Mouse (Mus musculus) layer of hippocampus, adult 2 months (tissue): ENCODE measurements at regions not wholly inside any gene's neighbourhood (a gene's known extent, or its start where the extent isn't known, plus 50 kb on each side); places are given as distances from the start of the nearest gene placed in this dataset.
"Not testable (repeated sequence)": the region's sequence is repeated elsewhere in the genome, so short reads cannot be mapped to it uniquely, and the experiment has no call there.

Experiments
- DNase-seq, 2 experiments: peaks; one replicate each; pipeline ENCODE4 v3.0.0; 2022; ENCODE audit warnings: low spot score in 2 of 2
- H3K27ac ChIP-seq: fragments of 200-600 bp; 2 replicates; pipeline ENCODE4 v1.8.1; 2022
- H3K4me3 ChIP-seq: fragments of 200-600 bp; 2 replicates; pipeline ENCODE4 v1.8.1; 2022; ENCODE audit warnings: mild to moderate bottlenecking
- CTCF ChIP-seq: fragments of 200-600 bp; conservative IDR thresholded peaks from 2 replicates; pipeline ENCODE4 v1.8.1; 2022; ENCODE audit warnings: antibody characterized with exemption, mild to moderate bottlenecking, moderate library complexity

DNA sequence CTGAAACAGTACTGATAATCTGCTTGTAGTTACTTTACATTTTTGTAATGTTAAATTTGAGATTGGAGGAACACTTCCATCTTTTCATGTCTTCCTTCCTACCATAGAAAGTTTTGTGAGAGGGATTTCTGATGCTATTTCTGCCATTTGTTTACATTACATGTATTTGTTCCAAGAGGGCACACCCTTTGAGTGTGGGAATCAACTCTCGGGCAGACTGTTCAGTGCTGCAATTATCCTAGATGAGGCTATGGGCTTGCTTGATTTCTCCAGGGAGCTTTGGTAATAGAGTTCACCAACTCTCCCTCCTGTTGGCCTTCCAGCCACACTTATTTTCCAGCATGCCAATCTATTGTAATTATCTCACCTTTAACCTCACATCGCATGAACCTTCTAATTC lies 52.4 kb downstream of the Gm13691 start:
- DNase-seq = no peak
- Histone ChIP-seq H3K4me3 (no peak overlapping the region), H3K27ac (no peak overlapping the region)
- no peak for TF ChIP-seq CTCF

DNA sequence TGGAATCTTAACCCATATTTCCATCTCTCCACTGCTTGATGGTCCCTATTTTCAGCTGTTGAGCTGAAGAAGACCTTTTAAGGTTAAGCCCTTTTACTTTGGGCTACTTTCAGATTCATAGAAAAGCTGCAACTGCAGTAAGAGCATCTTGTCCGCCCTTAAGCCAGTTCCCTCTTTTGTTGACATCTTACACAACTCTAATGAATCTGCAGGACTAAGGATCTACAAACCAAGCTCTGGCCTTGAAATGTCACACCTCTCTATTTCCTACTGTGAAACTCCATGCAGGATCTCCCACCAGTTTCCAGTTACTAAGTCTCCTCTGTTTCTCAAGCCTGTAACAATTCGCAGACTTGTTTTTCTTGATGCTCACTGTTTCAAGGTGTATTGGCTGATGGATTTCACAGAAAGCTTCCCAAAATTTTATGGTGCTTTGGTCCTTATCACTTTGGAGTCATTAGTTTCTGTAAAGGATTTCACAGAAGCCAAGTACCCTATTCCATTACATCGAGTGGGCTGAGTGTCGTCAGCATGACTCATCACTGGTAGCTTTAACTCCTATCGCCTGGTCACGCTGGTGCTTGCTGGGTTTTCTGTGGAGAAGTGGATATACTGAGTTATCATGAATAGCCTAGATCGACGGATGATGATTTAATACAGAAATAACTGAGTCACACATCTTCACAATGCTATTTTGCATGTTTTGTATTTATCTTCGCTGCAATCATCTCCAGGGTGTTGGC lies 58.2 kb downstream of the Gm13691 start:
- Histone ChIP-seq H3K27ac (no peak overlapping the region), H3K4me3 (no peak overlapping the region)
- no peak for DNase-seq
- no peak for TF ChIP-seq CTCF

DNA sequence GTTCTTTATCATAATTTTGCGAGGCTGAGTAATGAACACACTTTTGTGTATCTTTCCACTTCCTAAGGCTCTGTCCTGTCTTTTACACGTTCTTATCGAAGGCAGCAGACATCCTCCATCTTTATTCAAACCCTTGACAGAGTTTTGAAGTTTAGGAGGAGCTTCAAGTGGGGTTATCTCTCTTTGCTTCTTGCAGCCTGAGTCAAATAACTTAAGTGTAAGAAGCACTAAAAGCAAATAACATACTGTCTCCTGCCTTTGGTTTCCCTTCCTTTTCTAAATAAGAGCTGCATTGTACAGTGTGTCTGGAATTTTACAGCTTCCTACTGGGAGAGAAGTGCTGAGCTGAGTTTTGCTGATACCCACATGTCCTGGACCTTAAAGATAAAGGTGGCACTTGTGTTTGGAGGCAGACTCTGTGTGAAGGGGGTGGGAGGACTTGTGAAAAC lies 61.6 kb downstream of the Gm13691 start:
- DNase-seq = no peak
- Histone ChIP-seq H3K27ac (no peak overlapping the region), H3K4me3 (no peak overlapping the region)
- TF ChIP-seq CTCF = no peak

DNA sequence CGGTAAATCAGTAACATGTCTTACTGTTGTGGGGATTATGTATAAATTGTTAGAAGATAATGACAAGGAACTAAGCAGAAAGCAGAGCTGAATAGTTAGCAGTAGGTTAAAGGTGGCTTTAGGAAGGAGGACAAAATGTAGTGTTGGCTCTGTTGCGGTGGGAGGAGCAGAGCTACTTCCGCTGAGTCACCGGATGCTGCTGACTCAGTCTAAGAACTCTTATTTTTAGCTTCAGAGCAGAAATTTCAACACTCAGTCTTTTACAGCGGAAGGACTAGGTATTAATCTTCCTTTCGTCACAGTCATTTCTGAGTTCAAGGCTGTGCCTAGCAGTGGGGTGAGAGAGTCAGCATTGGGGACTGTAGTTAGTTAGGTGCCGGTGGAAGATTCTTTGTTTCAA lies 68.9 kb downstream of the Gm13691 start:
- TF ChIP-seq CTCF = no peak
- DNase-seq = no peak
- Histone ChIP-seq H3K4me3 (no peak overlapping the region), H3K27ac (no peak overlapping the region)

DNA sequence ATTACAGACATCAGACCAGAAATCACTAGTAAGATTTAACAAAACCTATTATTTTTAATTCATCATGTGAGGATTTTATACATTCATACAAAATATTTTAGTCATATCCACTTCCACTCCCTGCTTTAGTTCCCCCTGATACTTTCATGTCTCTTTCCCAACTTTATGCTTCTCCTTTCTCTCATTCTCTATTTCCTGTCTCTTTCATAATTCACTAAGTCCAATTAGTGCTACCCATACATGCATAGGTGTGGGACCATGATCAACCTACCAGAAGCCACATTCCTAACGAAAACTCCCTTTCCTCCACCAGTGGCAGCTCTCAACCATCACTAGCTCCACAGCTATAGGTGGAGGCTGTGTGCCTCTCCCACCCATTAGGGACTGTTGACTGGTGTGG lies 70.9 kb downstream of the Gm13691 start:
- no peak for DNase-seq
- no peak for TF ChIP-seq CTCF
- Histone ChIP-seq H3K27ac (no peak overlapping the region), H3K4me3 (no peak overlapping the region)

DNA sequence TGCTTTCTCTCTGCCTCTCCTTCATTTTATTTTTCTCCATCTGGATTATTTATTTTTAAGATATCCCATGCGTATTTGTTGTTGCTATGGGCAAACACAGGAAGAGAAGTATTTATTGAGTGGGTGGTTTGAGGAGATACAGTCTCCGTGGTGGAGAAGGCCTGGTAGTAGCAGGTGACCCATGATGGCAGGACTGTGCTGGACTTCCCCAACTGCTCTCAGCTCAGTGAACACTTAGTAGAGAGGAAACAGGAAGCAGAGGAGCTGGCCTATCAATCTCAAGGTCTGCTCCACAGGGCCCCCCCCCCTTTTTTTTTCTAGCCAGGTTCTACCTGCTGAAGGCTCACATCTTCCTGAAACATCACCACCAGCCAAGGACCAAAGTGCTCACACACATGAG lies 74.0 kb downstream of the Gm13691 start:
- no peak for TF ChIP-seq CTCF
- no peak overlapping the region for H3K27ac ChIP-seq
- no peak for DNase-seq
- no peak overlapping the region for H3K4me3 ChIP-seq

DNA sequence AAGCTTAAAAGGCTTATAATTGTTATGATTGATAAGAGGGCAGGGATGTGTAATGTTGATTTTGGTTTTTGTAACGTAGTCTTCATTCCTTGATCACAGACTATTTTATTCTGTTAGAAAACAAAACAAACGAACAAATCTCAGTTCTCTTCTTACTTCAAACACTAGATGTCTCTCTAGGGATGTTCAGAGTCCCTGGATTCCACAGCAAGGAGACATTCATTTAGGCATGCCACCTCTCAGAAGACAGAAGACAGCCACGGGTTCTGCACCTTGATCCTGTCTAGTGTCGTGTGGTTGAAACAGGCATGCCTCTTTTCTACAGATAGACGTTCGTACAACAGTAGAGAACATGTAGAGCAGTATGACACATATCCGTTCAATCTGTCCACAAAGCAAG lies 74.7 kb downstream of the Gm13691 start:
- peak in 1 of 2 experiments; percentile 7 for DNase-seq
- no peak overlapping the region for H3K4me3 ChIP-seq
- TF ChIP-seq CTCF = peak; percentile 78
- H3K27ac ChIP-seq = no peak overlapping the region

DNA sequence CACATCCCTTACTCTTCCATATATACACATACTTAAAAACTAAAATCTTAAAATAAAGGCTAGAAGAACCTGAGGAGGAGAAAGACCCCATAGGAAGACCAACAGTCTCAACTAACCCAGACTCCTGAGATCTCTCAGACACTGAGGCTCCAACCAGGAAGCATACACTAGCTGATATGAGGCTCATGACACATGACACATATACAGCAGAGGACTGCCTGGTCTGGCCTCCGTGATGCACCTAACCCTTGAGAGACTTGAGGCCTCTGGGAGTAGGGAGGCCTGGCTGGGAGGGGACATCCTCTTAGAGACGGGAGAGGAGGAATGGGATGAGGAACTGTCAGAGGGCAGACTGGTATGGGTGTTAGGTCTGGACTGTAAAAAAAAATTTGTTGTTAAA lies 75.4 kb downstream of the Gm13691 start:
- TF ChIP-seq CTCF = no peak
- H3K4me3 ChIP-seq = no peak overlapping the region
- no peak overlapping the region for H3K27ac ChIP-seq
- DNase-seq = no peak

DNA sequence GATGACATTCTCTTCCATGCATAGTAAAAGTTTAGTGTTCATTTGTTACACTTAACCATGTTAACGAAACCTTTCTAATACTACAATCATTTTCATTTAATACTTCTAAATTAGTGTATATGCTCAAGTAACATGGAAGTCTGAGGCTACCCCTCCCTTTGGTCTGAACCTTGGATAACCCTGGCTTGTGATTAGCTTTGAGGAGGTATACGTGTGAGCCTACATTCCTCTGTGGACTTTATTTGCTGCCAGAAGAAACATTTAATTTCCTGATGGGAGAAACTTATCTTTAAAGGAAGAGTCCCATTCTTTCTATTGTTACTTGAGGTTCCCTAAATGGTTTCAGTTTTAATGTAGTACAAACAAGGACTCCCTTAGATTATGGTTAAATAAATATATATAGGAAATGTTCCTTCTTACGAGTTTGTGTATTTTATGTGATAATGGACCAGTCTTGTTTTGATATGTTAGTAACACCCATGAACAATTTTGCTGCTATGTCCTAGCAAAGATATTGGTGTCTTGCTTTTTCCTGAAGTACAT lies 75.9 kb downstream of the Gm13691 start:
- no peak for DNase-seq
- no peak for TF ChIP-seq CTCF
- Histone ChIP-seq H3K27ac (no peak overlapping the region), H3K4me3 (no peak overlapping the region)

DNA sequence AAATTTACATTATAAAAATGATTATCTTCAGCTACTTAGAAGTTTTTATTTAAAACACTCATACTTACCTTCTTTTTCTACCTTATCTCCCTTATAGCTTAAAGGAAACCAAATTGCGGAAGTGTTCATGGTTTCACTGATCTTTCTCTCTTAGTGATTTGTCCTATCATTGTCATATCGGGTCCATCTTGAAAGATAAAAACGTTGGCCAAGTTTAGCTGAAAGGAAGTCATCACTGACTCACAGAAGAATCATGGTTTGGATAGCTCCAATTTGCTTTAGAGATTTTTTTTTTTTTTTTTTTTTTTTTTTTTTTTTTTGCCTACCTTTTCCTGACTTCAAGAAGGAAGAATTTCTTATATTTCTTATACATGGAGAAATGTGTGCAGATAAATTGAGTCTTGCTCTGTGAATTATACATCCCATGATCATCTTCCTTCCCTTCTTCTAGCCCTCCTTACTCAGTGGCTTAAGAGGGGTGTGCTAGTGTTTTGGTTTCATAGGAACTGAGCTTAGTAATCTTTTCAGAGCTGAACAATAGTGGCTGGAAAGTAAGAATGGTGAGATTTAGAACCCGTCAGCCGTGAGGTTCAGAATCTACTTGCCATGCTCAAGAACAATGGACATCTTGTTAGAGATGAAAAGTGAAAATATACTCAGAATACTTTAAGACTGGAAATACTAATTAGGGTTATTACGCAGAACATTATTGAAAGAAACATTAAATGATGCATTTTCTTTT lies 76.6 kb downstream of the Gm13691 start:
- DNase-seq = no peak
- TF ChIP-seq CTCF = no peak
- Histone ChIP-seq H3K4me3 (no peak overlapping the region), H3K27ac (no peak overlapping the region)

DNA sequence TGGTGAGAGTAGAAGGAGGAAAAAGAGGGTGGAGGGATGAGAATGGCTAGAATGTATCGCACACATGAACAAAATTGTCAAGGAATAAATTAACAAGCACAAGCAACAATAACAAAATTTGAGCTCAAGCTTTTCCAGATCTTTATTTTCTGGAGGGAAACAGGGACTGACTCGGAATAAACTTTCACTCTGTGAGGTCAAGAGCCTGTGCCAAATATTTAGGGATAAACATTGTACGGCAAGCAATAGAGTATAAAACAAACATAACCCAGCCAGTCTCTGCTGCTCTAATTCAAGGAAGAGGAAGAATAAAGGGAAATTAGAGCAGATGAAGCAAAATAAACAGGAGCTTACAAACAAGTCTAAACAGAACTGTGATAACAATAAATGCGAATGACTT lies 78.3 kb downstream of the Gm13691 start:
- no peak for DNase-seq
- no peak for TF ChIP-seq CTCF
- Histone ChIP-seq H3K27ac (no peak overlapping the region), H3K4me3 (no peak overlapping the region)

DNA sequence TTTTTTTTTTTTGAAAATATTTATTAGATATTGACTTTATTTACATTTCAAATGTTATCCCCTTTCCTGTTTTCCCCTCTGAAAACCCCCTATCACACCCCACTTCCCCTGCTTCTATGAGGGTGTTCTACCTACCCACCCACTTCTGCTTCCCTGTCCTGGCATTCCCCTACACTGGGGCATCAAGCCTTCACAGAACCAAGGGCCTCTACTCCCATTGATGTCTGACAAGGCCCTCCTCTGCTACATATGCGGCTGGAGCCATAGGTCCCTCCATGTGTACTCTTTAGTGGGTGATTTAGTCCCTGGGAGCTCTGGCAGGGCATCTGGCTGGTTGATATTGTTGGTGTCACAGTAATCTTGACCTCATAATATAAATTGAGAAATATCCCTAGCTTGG lies 79.1 kb downstream of the Gm13691 start:
- H3K4me3 ChIP-seq, DNase-seq, H3K27ac ChIP-seq: not testable (repeated sequence)

DNA sequence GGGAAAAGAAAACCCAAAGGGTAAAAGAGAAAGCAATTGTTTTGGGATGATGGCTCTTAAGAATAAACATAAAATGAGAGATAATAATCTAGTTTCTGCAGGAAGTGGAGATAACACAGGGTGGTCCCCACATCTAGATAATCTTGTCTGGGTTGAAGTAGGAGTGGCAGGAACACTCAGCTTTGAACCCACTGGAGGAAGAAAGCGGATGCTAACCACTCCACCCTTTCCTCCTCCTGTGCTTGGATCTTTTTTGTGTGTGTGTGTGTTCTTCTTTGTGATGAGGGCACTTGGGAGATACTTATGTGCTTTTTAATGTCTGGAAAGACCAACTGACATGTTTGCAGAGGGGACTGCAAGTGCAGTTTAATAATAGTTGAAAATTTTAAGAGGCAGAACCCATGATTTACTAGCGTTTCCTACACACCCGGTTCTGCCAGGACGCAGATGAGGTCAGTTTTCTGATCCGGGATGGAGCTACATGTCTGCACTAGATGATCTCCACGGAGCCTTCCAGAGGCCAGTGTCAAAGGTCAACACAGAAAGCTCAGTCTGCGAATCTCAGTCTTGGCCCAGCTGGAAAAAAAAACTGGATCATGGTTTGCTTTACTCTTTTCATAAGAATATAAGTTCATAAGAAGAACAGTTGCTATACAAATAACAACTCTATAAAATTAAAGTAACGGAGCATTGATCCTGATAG lies 82.7 kb downstream of the Gm13691 start:
- no peak for DNase-seq
- no peak for TF ChIP-seq CTCF
- H3K4me3 ChIP-seq = no peak overlapping the region
- no peak overlapping the region for H3K27ac ChIP-seq
